Mouse (Mus musculus): ENCODE measurements around the gene Ccdc24. TPM values are rescaled to one million over a fixed set of nuclear protein-coding genes. Genes with fewer than 3 reads are reported as not detected.

The Ccdc24 gene
- polyA plus RNA-seq, 1 experiment from 2014 or later = 2.3 TPM

- Histone ChIP-seq H3K27ac (no peak overlapping the region), H3K9ac (no peak overlapping the region), H3K27me3 (replicated peaks) (no peaks in the 10 kb centered on the region), H3K4me3 (replicated peaks) (no peak overlapping the region), H3K4me1 (peaks cover 13% of the 10 kb centered on the region), H3K9me3 (no peaks in the 10 kb centered on the region), H3K36me3 (peaks cover 11% of the 10 kb centered on the region; the same call in 1 of the 2 replicates), H3K4me2 (no peak overlapping the region)
- 91% methylated on average over 9 of the region's 9 CpGs for WGBS
- no peak for ATAC-seq (ENCODE audit: insufficient read depth, low FRiP score, low read depth)
Observed at GRCm38 (mm10) chr4:117873615-117874014, 1.3 kb upstream of the Ccdc24 start.

DNA sequence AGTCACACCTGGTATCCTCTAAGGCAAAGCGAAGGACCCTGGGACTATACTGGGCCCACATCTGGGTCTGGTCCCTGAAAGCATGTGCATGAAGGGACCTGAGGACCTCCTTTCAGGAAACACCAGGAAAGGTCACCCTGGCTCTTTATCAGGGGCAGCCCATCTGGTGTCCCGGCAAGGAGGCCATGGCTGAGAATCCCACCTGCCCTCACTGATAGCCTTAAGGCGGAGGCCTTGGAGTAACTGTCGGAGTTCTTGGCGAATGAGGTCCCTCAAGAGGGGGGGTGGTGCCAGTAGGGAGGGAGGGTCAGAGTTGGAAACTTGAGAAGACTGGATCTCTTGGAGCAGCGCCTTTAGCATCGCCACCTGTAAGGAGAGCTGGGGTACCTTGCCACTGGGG is 570 bp downstream of the Ccdc24 start:
- Histone ChIP-seq H3K9ac (no peak overlapping the region), H3K27ac (no peak overlapping the region), H3K27me3 (replicated peaks) (0 out of 2 replicates have a peak, but pooled peaks cover 5% of the 10 kb centered on the region), H3K36me3 (0 out of 2 replicates have a peak, but pooled peaks cover 4% of the 10 kb centered on the region), H3K4me3 (replicated peaks) (no peak overlapping the region), H3K4me2 (peak overlapping the region; percentile 53; the same call in 1 of the 2 replicates), H3K9me3 (no peaks in the 10 kb centered on the region), H3K4me1 (peaks cover 19% of the 10 kb centered on the region)
- WGBS = 46% methylated on average over 7 of the region's 7 CpGs
- ATAC-seq (ENCODE audit: insufficient read depth, low FRiP score, low read depth) = no peak

DNA sequence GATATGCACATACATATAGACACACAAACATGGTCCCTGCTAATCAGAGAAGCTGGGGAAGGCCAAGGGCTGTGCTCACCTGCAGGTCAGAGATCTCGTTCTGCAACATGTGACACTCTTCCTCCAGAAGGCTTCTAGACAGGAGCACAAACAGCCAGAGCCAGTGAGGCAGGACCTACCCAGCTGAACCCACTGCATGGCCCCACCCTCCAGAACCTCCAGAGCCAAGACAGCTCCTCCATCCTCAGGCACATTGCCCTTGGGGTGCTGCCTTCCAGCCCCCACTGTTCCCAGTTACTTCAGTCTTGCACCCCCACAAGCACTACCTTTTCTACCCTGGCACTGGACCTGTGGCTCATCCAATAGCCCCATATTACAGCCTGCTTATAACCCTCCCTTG is 1.9 kb downstream of the Ccdc24 start:
- 52% methylated on average over 1 of the region's 1 CpGs for WGBS
- H3K4me1 ChIP-seq = peaks cover 22% of the 10 kb centered on the region
- H3K4me3 ChIP-seq (replicated peaks) = no peak overlapping the region
- H3K9me3 ChIP-seq = no peaks in the 10 kb centered on the region
- ATAC-seq (ENCODE audit: insufficient read depth, low FRiP score, low read depth) = no peak
- no peak overlapping the region for H3K9ac ChIP-seq
- no peak overlapping the region for H3K4me2 ChIP-seq
- no peak overlapping the region for H3K27ac ChIP-seq
- 0 out of 2 replicates have a peak, but pooled peaks cover 5% of the 10 kb centered on the region for H3K27me3 ChIP-seq (replicated peaks)
- H3K36me3 ChIP-seq = 0 out of 2 replicates have a peak, but pooled peaks cover 4% of the 10 kb centered on the region

GRCm38 (mm10) chr4:117869317-117869716 is 3.0 kb downstream of the Ccdc24 start:
- no peak overlapping the region for H3K27ac ChIP-seq
- peaks cover 22% of the 10 kb centered on the region for H3K4me1 ChIP-seq
- H3K9me3 ChIP-seq = no peaks in the 10 kb centered on the region
- peaks cover 4% of the 10 kb centered on the region; the same call in 1 of the 2 replicates for H3K36me3 ChIP-seq
- H3K9ac ChIP-seq = no peak overlapping the region
- no peak for ATAC-seq (ENCODE audit: insufficient read depth, low FRiP score, low read depth)
- H3K4me3 ChIP-seq (replicated peaks) = no peak overlapping the region
- no peak overlapping the region for H3K4me2 ChIP-seq
- 65% methylated on average over 9 of the region's 9 CpGs for WGBS
- 0 out of 2 replicates have a peak, but pooled peaks cover 5% of the 10 kb centered on the region for H3K27me3 ChIP-seq (replicated peaks)

- H3K4me3 ChIP-seq (replicated peaks) = no peak overlapping the region
- H3K9ac ChIP-seq = no peak overlapping the region
- peaks cover 18% of the 10 kb centered on the region for H3K4me1 ChIP-seq
- ATAC-seq (ENCODE audit: insufficient read depth, low FRiP score, low read depth) = no peak
- H3K27ac ChIP-seq = no peak overlapping the region
- 20% methylated on average over 24 of the region's 24 CpGs for WGBS
- H3K36me3 ChIP-seq = peaks cover 6% of the 10 kb centered on the region; the same call in 1 of the 2 replicates
- no peaks in the 10 kb centered on the region for H3K9me3 ChIP-seq
- 0 out of 2 replicates have a peak, but pooled peaks cover 5% of the 10 kb centered on the region for H3K27me3 ChIP-seq (replicated peaks)
- H3K4me2 ChIP-seq = peak overlapping the region; percentile 34; the same call in 1 of the 2 replicates
Observed at GRCm38 (mm10) chr4:117867823-117868222, 4.5 kb downstream of the Ccdc24 start.

DNA sequence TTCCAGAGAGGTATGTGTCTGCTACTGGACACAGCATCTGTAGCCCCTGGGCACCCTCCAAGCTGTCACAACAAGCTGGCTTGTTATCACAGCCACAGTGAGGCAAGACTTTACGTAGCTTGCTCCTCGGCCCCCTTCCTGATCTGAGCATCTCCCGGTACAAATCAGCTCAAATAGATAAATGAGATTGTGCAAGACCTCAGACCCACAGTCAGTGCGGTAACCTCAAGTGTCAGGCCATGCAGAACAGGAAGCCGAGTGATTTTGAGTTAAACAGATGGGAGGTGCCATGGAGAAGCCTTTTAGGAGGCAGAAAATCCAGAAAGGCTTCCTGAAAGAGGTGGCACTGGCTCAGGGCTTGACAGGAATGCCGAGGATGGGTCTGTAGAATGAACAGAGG is 5.4 kb downstream of the Ccdc24 start:
- H3K4me2 ChIP-seq = no peak overlapping the region
- no peaks in the 10 kb centered on the region for H3K9me3 ChIP-seq
- 0 out of 2 replicates have a peak, but pooled peaks cover 5% of the 10 kb centered on the region for H3K27me3 ChIP-seq (replicated peaks)
- H3K27ac ChIP-seq = no peak overlapping the region
- ATAC-seq (ENCODE audit: insufficient read depth, low FRiP score, low read depth) = no peak
- peaks cover 10% of the 10 kb centered on the region for H3K4me1 ChIP-seq
- 67% methylated on average over 6 of the region's 6 CpGs for WGBS
- no peak overlapping the region for H3K4me3 ChIP-seq (replicated peaks)
- H3K9ac ChIP-seq = no peak overlapping the region
- H3K36me3 ChIP-seq = peaks cover 6% of the 10 kb centered on the region; the same call in 1 of the 2 replicates

DNA sequence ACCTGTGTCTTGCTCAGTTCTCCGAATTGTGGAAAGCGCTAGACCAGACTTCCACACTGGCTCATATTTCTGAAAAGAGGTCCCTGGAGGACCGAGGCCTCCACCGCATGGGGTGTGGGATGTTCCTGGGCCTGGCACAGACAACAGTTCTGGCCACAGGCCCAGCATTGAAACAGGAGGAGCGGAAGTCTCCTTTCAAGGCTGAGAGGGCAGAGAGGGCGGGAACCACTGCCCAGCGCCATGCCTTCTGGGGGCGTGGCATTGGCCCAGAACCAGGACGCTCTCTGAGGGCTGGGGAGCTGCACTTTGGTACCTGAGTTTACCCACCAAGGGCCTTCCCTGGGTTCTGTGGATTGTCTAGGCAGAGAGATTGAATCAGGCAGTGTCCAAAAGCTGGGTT is 6.3 kb downstream of the Ccdc24 start:
- H3K4me2 ChIP-seq = no peak overlapping the region
- 54% methylated on average over 9 of the region's 9 CpGs for WGBS
- ATAC-seq (ENCODE audit: insufficient read depth, low FRiP score, low read depth) = peak; percentile 47; the same call in 1 of the 2 replicates

DNA sequence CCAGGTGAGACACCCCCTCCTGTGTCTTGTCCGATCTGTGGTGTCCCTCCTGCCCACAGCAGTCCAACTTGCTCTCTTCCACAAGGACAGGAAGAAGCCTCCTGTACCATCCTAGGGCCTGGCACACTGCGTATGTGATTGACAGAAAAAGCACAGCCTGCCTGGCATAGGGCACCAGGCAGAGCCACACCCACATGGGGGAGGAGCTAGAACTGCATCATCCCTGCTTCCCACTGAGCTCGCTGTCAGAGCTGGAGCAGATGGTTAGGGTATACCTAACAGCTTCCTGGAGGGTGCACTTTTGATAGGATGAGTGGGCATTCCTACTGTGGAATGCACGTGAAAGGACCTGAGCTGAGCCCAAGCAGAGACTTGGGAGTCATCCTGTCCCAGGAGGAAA is 9.5 kb downstream of the Ccdc24 start:
- Histone ChIP-seq H3K4me1 (peaks cover 15% of the 10 kb centered on the region), H3K36me3 (peaks cover 6% of the 10 kb centered on the region; the same call in 1 of the 2 replicates)

More for the DNA sequence above, 6.3 kb downstream of the Ccdc24 start:
- Histone ChIP-seq H3K27me3 (replicated peaks) (0 out of 2 replicates have a peak, but pooled peaks cover 5% of the 10 kb centered on the region), H3K4me3 (replicated peaks) (no peak overlapping the region), H3K9me3 (no peaks in the 10 kb centered on the region), H3K27ac (no peak overlapping the region), H3K4me1 (peaks cover 9% of the 10 kb centered on the region), H3K36me3 (peaks cover 6% of the 10 kb centered on the region; the same call in 1 of the 2 replicates), H3K9ac (no peak overlapping the region)

DNA sequence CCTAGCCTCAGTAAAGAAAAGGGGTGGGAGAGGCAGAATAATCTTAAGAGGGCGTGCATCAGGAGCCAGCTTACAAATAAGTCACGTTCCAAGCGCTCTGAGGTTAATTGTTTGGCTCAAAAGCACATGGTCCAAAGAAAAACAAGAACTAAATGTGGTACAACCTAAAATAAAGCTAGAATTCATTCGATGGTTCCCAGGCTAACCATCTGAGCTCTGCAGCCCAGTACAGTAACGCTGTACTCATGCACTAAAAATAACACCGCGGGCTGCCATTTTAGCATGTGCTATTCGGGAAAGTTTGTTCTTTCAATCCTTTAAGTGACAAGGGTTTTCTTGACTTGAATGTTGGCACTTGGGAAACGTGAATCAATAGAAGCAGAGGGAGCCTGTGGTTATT is 11.8 kb downstream of the Ccdc24 start:
- ATAC-seq (ENCODE audit: insufficient read depth, low FRiP score, low read depth) = no peak
- Histone ChIP-seq H3K36me3 (peaks cover 6% of the 10 kb centered on the region; the same call in 1 of the 2 replicates), H3K4me3 (replicated peaks) (no peak overlapping the region), H3K9me3 (no peaks in the 10 kb centered on the region), H3K4me2 (no peak overlapping the region), H3K4me1 (0 out of 2 replicates have a peak, but pooled peaks cover 6% of the 10 kb centered on the region), H3K27me3 (replicated peaks) (no peaks in the 10 kb centered on the region), H3K9ac (no peak overlapping the region), H3K27ac (no peak overlapping the region)
- WGBS = 81% methylated on average over 9 of the region's 9 CpGs

More for the DNA sequence above, 9.5 kb downstream of the Ccdc24 start:
- Histone ChIP-seq H3K27ac (no peak overlapping the region), H3K27me3 (replicated peaks) (0 out of 2 replicates have a peak, but pooled peaks cover 5% of the 10 kb centered on the region), H3K4me3 (replicated peaks) (no peak overlapping the region), H3K9me3 (no peaks in the 10 kb centered on the region), H3K9ac (no peak overlapping the region), H3K4me2 (no peak overlapping the region)
- ATAC-seq (ENCODE audit: insufficient read depth, low FRiP score, low read depth) = no peak
- WGBS = 53% methylated on average over 4 of the region's 4 CpGs

DNA sequence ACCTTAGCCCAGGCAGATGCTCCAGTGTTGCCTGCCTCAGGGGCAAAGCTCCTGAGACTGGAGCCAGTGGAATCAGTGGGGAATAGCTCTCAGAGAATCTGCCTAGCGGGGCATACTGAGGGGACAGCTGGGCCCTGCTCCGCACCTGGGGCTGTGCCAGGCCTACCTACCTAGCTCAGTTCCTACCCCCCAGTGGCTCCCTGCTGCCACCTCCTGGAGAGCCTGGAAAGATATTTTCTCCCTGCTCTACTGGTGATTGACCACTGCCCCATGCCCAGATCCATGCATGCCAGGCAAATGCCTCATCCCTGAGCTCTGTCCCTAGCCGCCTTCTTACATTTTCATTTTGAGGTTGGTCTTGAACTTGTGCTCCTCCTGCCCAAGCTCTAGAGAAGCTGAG is 13.6 kb downstream of the Ccdc24 start:
- no peaks in the 10 kb centered on the region for H3K36me3 ChIP-seq
- no peak overlapping the region for H3K27ac ChIP-seq
- ATAC-seq (ENCODE audit: insufficient read depth, low FRiP score, low read depth) = peak; percentile 17; the same call in 1 of the 2 replicates
- no peak overlapping the region for H3K4me3 ChIP-seq (replicated peaks)
- H3K27me3 ChIP-seq (replicated peaks) = no peaks in the 10 kb centered on the region
- H3K9ac ChIP-seq = no peak overlapping the region
- no peaks in the 10 kb centered on the region for H3K9me3 ChIP-seq
- 63% methylated on average over 3 of the region's 3 CpGs for WGBS
- no peak overlapping the region for H3K4me2 ChIP-seq
- H3K4me1 ChIP-seq = 0 out of 2 replicates have a peak, but pooled peaks cover 6% of the 10 kb centered on the region

- no peak for ATAC-seq (ENCODE audit: insufficient read depth, low FRiP score, low read depth)
- Histone ChIP-seq H3K9ac (no peak overlapping the region), H3K9me3 (no peaks in the 10 kb centered on the region), H3K27me3 (replicated peaks) (no peaks in the 10 kb centered on the region), H3K4me3 (replicated peaks) (no peak overlapping the region), H3K27ac (no peak overlapping the region), H3K36me3 (no peaks in the 10 kb centered on the region), H3K4me2 (no peak overlapping the region), H3K4me1 (0 out of 2 replicates have a peak, but pooled peaks cover 6% of the 10 kb centered on the region)
- 84% methylated on average over 9 of the region's 9 CpGs for WGBS
Observed at GRCm38 (mm10) chr4:117855146-117855545, 17.2 kb downstream of the Ccdc24 start.

GRCm38 (mm10) chr4:117852152-117852868 is 20.0 kb downstream of the Ccdc24 start:
- Histone ChIP-seq H3K9me3 (no peaks in the 10 kb centered on the region), H3K27ac (no peak overlapping the region), H3K27me3 (replicated peaks) (no peaks in the 10 kb centered on the region), H3K4me3 (replicated peaks) (no peak overlapping the region), H3K4me2 (no peak overlapping the region), H3K36me3 (no peaks in the 10 kb centered on the region), H3K9ac (no peak overlapping the region), H3K4me1 (no peaks in the 10 kb centered on the region)
- no peak for ATAC-seq (ENCODE audit: insufficient read depth, low FRiP score, low read depth)
- WGBS = 80% methylated on average over 10 of the region's 10 CpGs
